Mouse (Mus musculus) bone marrow macrophage, adult 2 months (primary cell): ENCODE data around the gene Gm44579.

ENCODE experiments used
- CTCF ChIP-seq: IDR thresholded peaks from 2 replicates; pipeline ENCODE4 v1.5.1; 2012; ENCODE audit warnings: low read depth, mild to moderate bottlenecking, low read length, moderate library complexity
- POLR2A ChIP-seq: IDR thresholded peaks from 2 replicates; pipeline ENCODE4 v1.6.1; 2012; ENCODE audit warnings: mild to moderate bottlenecking, low read depth, low read length, borderline replicate concordance

GRCm38 (mm10) chr15:98184456-98184855, 36.3 kb downstream of the Gm44579 start:
- TF ChIP-seq POLR2A, result no peak
- TF ChIP-seq CTCF, result no peak
